ENCODE assay signal across 21 mouse cellular contexts in the genomic region with DNA sequence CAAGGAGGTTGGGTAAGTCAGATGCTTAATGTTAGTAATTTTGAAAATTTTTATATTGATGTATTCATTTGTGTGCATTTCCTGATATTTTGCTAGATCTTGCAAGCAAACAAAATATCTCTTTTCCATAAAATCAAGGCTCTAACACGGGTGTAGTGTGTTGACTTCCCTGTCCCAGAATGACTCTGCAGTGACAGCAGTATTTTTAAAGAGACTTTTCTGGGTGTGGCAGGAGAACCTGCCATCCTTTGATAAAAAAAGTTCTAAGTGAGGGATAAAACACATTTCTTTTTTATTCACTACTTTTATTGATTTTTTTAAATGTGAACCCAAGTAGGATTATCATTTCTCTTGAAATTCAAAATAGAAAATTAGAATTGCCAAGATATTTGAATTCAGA. TPM values are rescaled to one million over a fixed set of nuclear protein-coding genes. Genes with fewer than 3 reads are reported as not detected.
DNase-seq lines count a peak whose midpoint lies in the region; ATAC-seq and TF ChIP-seq lines count a peak whose summit lies in the region.
"Had no signal": no experiment of that assay in that cellular context is flagged by ENCODE, and none has a peak within 500 bp of the region (broad histone marks: within the 10 kb centered on the region; RNA-seq: fewer than 3 reads in every experiment).

No protein-coding gene starts in this region.

- no peak overlapping the region for H3K4me2 ChIP-seq in liver, embryonic 11.5 days
- peak overlapping the region; percentile 25; the same call in 1 of the 2 replicates for H3K4me2 ChIP-seq in liver, embryonic 14.5 days (ENCODE audit: low read depth)
- H3K4me2 ChIP-seq: forebrain, embryonic 15.5 days; heart, embryonic 13.5 days; hindbrain, embryonic 12.5 days had no signal

- no peaks in the 10 kb centered on the region for H3K9me3 ChIP-seq in liver, embryonic 11.5 days (ENCODE audit: control insufficient read depth, low read length)
- no peaks in the 10 kb centered on the region for H3K9me3 ChIP-seq in liver, embryonic 14.5 days (ENCODE audit: control insufficient read depth, low read length)
- H3K9me3 ChIP-seq: embryonic facial prominence, embryonic 10.5 days; forebrain, embryonic 15.5 days; heart, embryonic 13.5 days; hindbrain, embryonic 12.5 days had no signal

- peak; percentile 28 for DNase-seq in liver
- DNase-seq in liver, embryonic 11.5 days (ENCODE audit: low spot score) = no peak
- DNase-seq in liver, embryonic 14.5 days (ENCODE audit: low read depth in 3 of 3, low spot score in 3 of 3) = peak; percentile 49 to 59 (median 51)
- no peak for DNase-seq in kidney, postnatal 10 days
- DNase-seq in layer of hippocampus, adult 9-10 months (ENCODE audit: low spot score) = no peak
- no peak for DNase-seq in adrenal gland, postnatal 25 days
- DNase-seq: adrenal gland, adult 2 months; adrenal gland, postnatal 36 days; B cell, adult 2 months; cerebellum, adult 11-12 months; cerebellum, postnatal 10 days; gastrocnemius, postnatal 36 days; heart, postnatal 4 days had no signal

- no peak; the same call in 1 of the 2 replicates for ATAC-seq in liver, embryonic 11.5 days (replicated peaks; ENCODE audit: low FRiP score)
- ATAC-seq in erythroblast, adult 5-6 weeks (replicated peaks; ENCODE audit: low FRiP score, poor library complexity, severe bottlenecking) = peak; percentile 96
- ATAC-seq in liver, embryonic 14.5 days (ENCODE audit: insufficient read depth) = peak; percentile 82
- peak; percentile 71; the same call in 1 of the 2 replicates for ATAC-seq in megakaryocyte-erythroid progenitor cell, adult 5-6 weeks (replicated peaks; ENCODE audit: low FRiP score, low TSS enrichment, poor library complexity, severe bottlenecking)
- ATAC-seq: forebrain, embryonic 15.5 days; hindbrain, embryonic 16.5 days had no signal

- H3K27ac ChIP-seq in liver, embryonic 11.5 days (ENCODE audit: low read depth, low read length) = no peak overlapping the region
- 0 out of 2 replicates have a peak overlapping the region, but pooled peaks have one; percentile 1 for H3K27ac ChIP-seq in liver, embryonic 14.5 days
- H3K27ac ChIP-seq: embryonic facial prominence, embryonic 10.5 days; forebrain, embryonic 15.5 days; heart, embryonic 13.5 days; hindbrain, embryonic 12.5 days had no signal

- H3K27me3 ChIP-seq in liver, embryonic 11.5 days (replicated peaks; ENCODE audit: control insufficient read depth, insufficient read depth, low read length) = no peaks in the 10 kb centered on the region
- H3K27me3 ChIP-seq in liver, embryonic 14.5 days (ENCODE audit: control insufficient read depth, insufficient read depth, low read length) = no peaks in the 10 kb centered on the region
- H3K27me3 ChIP-seq: forebrain, embryonic 15.5 days; heart, embryonic 13.5 days; hindbrain, embryonic 12.5 days had no signal

- no peaks in the 10 kb centered on the region for H3K4me1 ChIP-seq in liver, embryonic 11.5 days (replicated peaks; ENCODE audit: control insufficient read depth, insufficient read depth, low read length)
- peaks cover 9 to 14% of the 10 kb centered on the region in 2 experiments for H3K4me1 ChIP-seq in liver, embryonic 14.5 days (replicated peaks; ENCODE audit: control insufficient read depth in 2 of 2, insufficient read depth in 2 of 2, low read length in 1 of 2)

- no peak overlapping the region for H3K4me3 ChIP-seq in liver, embryonic 11.5 days (ENCODE audit: low read depth, low read length)
- no peak overlapping the region for H3K4me3 ChIP-seq in liver, embryonic 14.5 days (ENCODE audit: insufficient read depth in 1 of 2, low read depth in 2 of 2, low read length in 2 of 2)
- H3K4me3 ChIP-seq: embryonic facial prominence, embryonic 10.5 days; erythroblast, embryonic 14.5 days; forebrain, embryonic 15.5 days; heart, embryonic 13.5 days; hindbrain, embryonic 12.5 days had no signal

- H3K36me3 ChIP-seq in liver, embryonic 11.5 days (ENCODE audit: control insufficient read depth, insufficient read depth, low read length) = no peaks in the 10 kb centered on the region
- H3K36me3 ChIP-seq in liver, embryonic 14.5 days (replicated peaks; ENCODE audit: control insufficient read depth, insufficient read depth, low read depth) = no peaks in the 10 kb centered on the region
- H3K36me3 ChIP-seq: embryonic facial prominence, embryonic 10.5 days; forebrain, embryonic 15.5 days; heart, embryonic 13.5 days; hindbrain, embryonic 12.5 days had no signal

- H3K9ac ChIP-seq in liver, embryonic 11.5 days (ENCODE audit: low read depth, low read length) = no peak overlapping the region
- H3K9ac ChIP-seq in liver, embryonic 14.5 days (replicated peaks) = no peak overlapping the region
- H3K9ac ChIP-seq: forebrain, embryonic 15.5 days; heart, embryonic 13.5 days; hindbrain, embryonic 12.5 days had no signal

- TF ChIP-seq CTCF in liver, embryonic 14.5 days (IDR thresholded peaks at IDR 0.05; ENCODE audit: low read depth) = no peak

- WGBS in liver, embryonic 11.5 days = 40% methylated on average over 1 of the region's 1 CpGs
- WGBS in liver, embryonic 14.5 days (ENCODE audit: insufficient replicate concordance) = 10% methylated on average over 1 of the region's 1 CpGs

- TF ChIP-seq EP300 in liver, embryonic 14.5 days (IDR thresholded peaks at IDR 0.05; ENCODE audit: low read depth) = peak; percentile 73

RNA-seq across cellular contexts. Expression of gene Arl4a, which starts 42.2 kb away (rescaled TPM):
- 44.9 and 45.3 TPM in 2 replicates for polyA plus RNA-seq in liver, embryonic 11.5 days (2014; fragmentation: Nextera tagmentation; extraction: Ambion mirVana)
- total RNA-seq in erythroblast, adult 5-6 weeks (2015; ENCODE audit: low replicate concordance) = 567 and 568 TPM in 2 replicates
- total RNA-seq in erythroblast, adult 5-6 weeks (2017; ENCODE audit: low replicate concordance) = 331 and 428 TPM in 2 replicates
- 22.6 and 39.5 TPM in 2 replicates for polyA plus RNA-seq in liver, embryonic 14.5 days (2012; rRNA removed)
- 83.6 and 91.3 TPM in 2 replicates for polyA plus RNA-seq in liver, embryonic 14.5 days (2014; fragmentation: Nextera tagmentation; extraction: Ambion mirVana)
- 58.7 and 90.2 TPM in 2 replicates for total RNA-seq in megakaryocyte-erythroid progenitor cell, adult 5-6 weeks (2014; fragmentation: Nextera tagmentation)
- total RNA-seq in megakaryocyte-erythroid progenitor cell, adult 5-6 weeks (2017) = 54.9 and 57.5 TPM in 2 replicates
- total RNA-seq in adrenal gland, postnatal 25 days (2021) = 51.2 and 59.3 TPM in 2 replicates

Comparison
In these comparisons a context has a peak if more than half of its experiments do, and no peak if none do; other contexts are left out.
1. DNase-seq: peak in liver (single experiment) and liver, embryonic 14.5 days (3 of 3); none in liver, embryonic 11.5 days (single experiment), kidney, postnatal 10 days (single experiment), layer of hippocampus, adult 9-10 months (single experiment) and adrenal gland, postnatal 25 days (single experiment).